Mouse (Mus musculus) stomach, postnatal 0 days (tissue): Measurements from ENCODE around the gene Med10.

Source experiments
- CTCF ChIP-seq: IDR thresholded peaks from 2 replicates; pipeline ENCODE4 v1.5.1; 2016; ENCODE audit warnings: antibody characterized with exemption, low read depth, mild to moderate bottlenecking, moderate library complexity
- EP300 ChIP-seq: optimal IDR thresholded peaks from 2 replicates; pipeline ENCODE3; 2016; ENCODE audit warnings: antibody characterized with exemption

DNA sequence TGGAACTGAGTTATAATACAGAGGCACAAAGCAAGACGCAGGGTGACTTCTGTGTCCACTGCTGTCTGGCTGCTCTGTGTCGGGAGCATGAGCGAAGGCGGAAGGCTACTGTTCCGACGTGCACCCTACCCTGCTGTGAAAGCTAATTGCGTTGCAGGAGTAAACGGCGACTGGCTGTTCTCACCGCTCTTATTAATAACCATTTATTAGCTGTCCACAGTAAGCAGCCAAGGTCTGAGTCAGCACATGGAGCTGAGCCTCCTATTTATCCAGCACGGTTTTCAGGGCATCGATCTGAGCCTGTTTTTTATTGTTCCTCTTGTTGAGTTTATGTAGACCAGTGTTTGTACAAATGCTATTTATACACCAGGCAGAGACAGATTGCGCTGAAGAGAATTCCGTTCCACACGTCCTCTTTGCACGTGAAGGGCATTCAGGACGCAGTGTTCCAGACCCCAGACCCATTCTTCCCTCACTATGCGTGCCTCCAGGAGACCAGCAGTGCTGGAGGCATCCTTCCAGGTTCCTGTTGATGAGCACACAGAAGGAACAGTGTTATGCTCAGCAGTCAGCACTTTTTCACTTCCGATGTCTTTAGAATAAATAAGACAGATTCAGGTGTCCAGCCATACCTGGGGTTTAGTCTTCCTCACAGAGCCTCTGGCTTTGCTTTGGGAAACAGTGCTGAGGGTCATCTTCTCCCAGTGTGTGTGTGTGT, 21.9 kb downstream of the Med10 start:
- no peak for TF ChIP-seq CTCF
- TF ChIP-seq EP300 = no peak
